Mouse (Mus musculus) stomach, embryonic 16.5 days (tissue): ENCODE measurements around the gene Cfap44. TPM values are rescaled to one million over a fixed set of nuclear protein-coding genes. Genes with fewer than 3 reads are reported as not detected.

Source experiments
- ATAC-seq: fragments of 200-750 bp; cut with Nextera tagmentation; 2 replicates; pipeline ENCODE4 v1.8.0; 2017; ENCODE audit warnings: moderate number of reproducible peaks, moderate TSS enrichment; ENCODE audit not compliant: insufficient read depth, low FRiP score
- H3K27ac ChIP-seq: fragments of 300-500 bp; sonication (generic); 2 replicates; pipeline ENCODE4 v1.5.1; 2014; ENCODE audit warnings: low read length
- H3K27me3 ChIP-seq: fragments of 300-500 bp; sonication (generic); 2 replicates; pipeline ENCODE4 v1.6.1; 2014; ENCODE audit warnings: low read length, control low read depth, mixed read lengths; ENCODE audit not compliant: control insufficient read depth, insufficient read depth
- H3K36me3 ChIP-seq: fragments of 300-500 bp; sonication (generic); 2 replicates; pipeline ENCODE4 v1.6.1; 2014; ENCODE audit warnings: low read length; ENCODE audit not compliant: control insufficient read depth, insufficient read depth
- H3K4me1 ChIP-seq: fragments of 300-500 bp; sonication (generic); 2 replicates; pipeline ENCODE4 v1.6.1; 2014; ENCODE audit warnings: low read length, control low read depth, mixed read lengths; ENCODE audit not compliant: control insufficient read depth, insufficient read depth
- H3K4me2 ChIP-seq: fragments of 300-500 bp; sonication (generic); 2 replicates; pipeline ENCODE4 v1.6.1; 2014; ENCODE audit warnings: low read depth, low read length, mixed read lengths
- H3K4me3 ChIP-seq: fragments of 300-500 bp; sonication (generic); replicated peaks from 2 replicates; pipeline ENCODE4 v1.5.1; 2014; ENCODE audit warnings: mild to moderate bottlenecking, low read length
- H3K9ac ChIP-seq: fragments of 300-500 bp; sonication (generic); 2 replicates; pipeline ENCODE4 v1.6.1; 2014; ENCODE audit warnings: low read length
- H3K9me3 ChIP-seq: fragments of 300-500 bp; sonication (generic); replicated peaks from 2 replicates; pipeline ENCODE4 v1.6.1; 2016; ENCODE audit warnings: low read length, control low read depth; ENCODE audit not compliant: control insufficient read depth
- WGBS: fragments of 180-500 bp; shearing (Covaris S2); extraction: QIAGEN DNeasy Blood & Tissue Kit; methylation state at CpG from one replicate; pipeline ENCODE4 v1.1.7; 2014; 5-methylcytosine and 5-hydroxymethylcytosine counted together
- polyA plus RNA-seq: library from polyadenylated mRNA; unstranded; fragments of >200 nt; fragmentation: Nextera tagmentation; extraction: Ambion mirVana; gene quantifications from 2 replicates; pipeline ENCODE4 v1.2.1, GENCODE M21; 2015

Gene Cfap44
- polyA plus RNA-seq, 1 experiment from 2014 or later = 0.43 TPM

- 38% methylated on average over 9 of the region's 9 CpGs for WGBS
- no peaks in the 10 kb centered on the region for H3K27me3 ChIP-seq
- H3K27ac ChIP-seq = no peak overlapping the region; the same call in 1 of the 2 replicates
- H3K4me1 ChIP-seq = peaks cover 25% of the 10 kb centered on the region
- no peak overlapping the region for H3K9ac ChIP-seq
- H3K9me3 ChIP-seq = no peaks in the 10 kb centered on the region
- peak overlapping the region; percentile 16 for H3K4me2 ChIP-seq
- ATAC-seq = no peak
- no peaks in the 10 kb centered on the region for H3K36me3 ChIP-seq
- no peak overlapping the region for H3K4me3 ChIP-seq
These were observed 135.6 kb downstream of the Cfap44 start for GRCm38 (mm10) chr16:44530191-44530590.

- Histone ChIP-seq H3K36me3 (no peaks in the 10 kb centered on the region), H3K27ac (peak overlapping the region; percentile 6; the same call in 1 of the 2 replicates), H3K27me3 (no peaks in the 10 kb centered on the region), H3K4me2 (peak overlapping the region; percentile 16), H3K9me3 (no peaks in the 10 kb centered on the region), H3K9ac (peak overlapping the region; percentile 9; the same call in 1 of the 2 replicates), H3K4me1 (peaks cover 28% of the 10 kb centered on the region), H3K4me3 (peak overlapping the region; percentile 0; the same call in 1 of the 2 replicates)
- ATAC-seq = peak; percentile 59; the same call in 1 of the 2 replicates
- 10% methylated on average over 7 of the region's 7 CpGs for WGBS
These were observed 136.2 kb downstream of the Cfap44 start for GRCm38 (mm10) chr16:44530829-44531228.

GRCm38 (mm10) chr16:44531239-44531797 is 136.7 kb downstream of the Cfap44 start:
- no peaks in the 10 kb centered on the region for H3K36me3 ChIP-seq
- peak overlapping the region; percentile 16 for H3K4me2 ChIP-seq
- H3K9me3 ChIP-seq = no peaks in the 10 kb centered on the region
- peak overlapping the region; percentile 9; the same call in 1 of the 2 replicates for H3K9ac ChIP-seq
- WGBS = 54% methylated on average over 12 of the region's 12 CpGs
- no peak for ATAC-seq
- H3K27ac ChIP-seq = peak overlapping the region; percentile 6; the same call in 1 of the 2 replicates
- no peaks in the 10 kb centered on the region for H3K27me3 ChIP-seq
- H3K4me3 ChIP-seq = peak overlapping the region; percentile 0; the same call in 1 of the 2 replicates
- H3K4me1 ChIP-seq = peaks cover 30% of the 10 kb centered on the region

Other genes starting within 250 kb of the Cfap44 start
- gene Usf3, start 221.6 kb upstream of the Cfap44 start, polyA plus RNA-seq = 2.7 and 3.3 TPM in 2 replicates
- gene Sidt1, start 61.6 kb upstream of the Cfap44 start, polyA plus RNA-seq = 6.8 and 8.7 TPM in 2 replicates
- gene Spice1, start 47.7 kb upstream of the Cfap44 start, polyA plus RNA-seq = 28.2 and 32.5 TPM in 2 replicates
- gene Boc, start 164.1 kb downstream of the Cfap44 start, polyA plus RNA-seq = 16.9 and 17.9 TPM in 2 replicates